Mouse (Mus musculus) lung, adult 2 months (tissue): ENCODE data around the gene Gm20388.

Experiments
- CTCF ChIP-seq: fragments of 200-500 bp; IDR thresholded peaks from 2 replicates; pipeline ENCODE4 v1.5.1; 2011; ENCODE audit warnings: mild to moderate bottlenecking, low read length, control low read depth; ENCODE audit not compliant: insufficient read depth
- POLR2A ChIP-seq: fragments of 200-500 bp; IDR thresholded peaks from 2 replicates; pipeline ENCODE4 v1.6.1; 2011; ENCODE audit warnings: low read depth, mild to moderate bottlenecking, control low read depth, low read length, borderline replicate concordance; ENCODE audit errors: extremely low read depth

GRCm38 (mm10) chr8:120737166-120737565, 826.5 kb downstream of the Gm20388 start:
- TF ChIP-seq POLR2A (0 out of 2 replicates have a peak, but pooled peaks have one; percentile 2), CTCF (no peak)
